Mouse (Mus musculus): ENCODE measurements at regions not wholly inside any gene's neighbourhood (a gene's known extent, or its start where the extent isn't known, plus 50 kb on each side); places are given as distances from the start of the nearest gene placed in this dataset.

- DNase-seq (ENCODE audit: low spot score), result no peak
Observed at GRCm38 (mm10) chr13:106738011-106738410, 198.7 kb downstream of the Ipo11 start.

GRCm38 (mm10) chr13:106734323-106734722, 202.4 kb downstream of the Ipo11 start:
- no peak for DNase-seq (ENCODE audit: low spot score)

GRCm38 (mm10) chr13:106732906-106733305, 203.9 kb downstream of the Ipo11 start:
- DNase-seq (ENCODE audit: low spot score), result no peak

GRCm38 (mm10) chr13:106723315-106723714, 213.4 kb downstream of the Ipo11 start:
- no peak for DNase-seq (ENCODE audit: low spot score)

GRCm38 (mm10) chr13:106721167-106721566, 215.6 kb downstream of the Ipo11 start:
- DNase-seq (ENCODE audit: low spot score), result no peak

GRCm38 (mm10) chr13:106715771-106716170, 221.0 kb downstream of the Ipo11 start:
- peak; percentile 6 for DNase-seq (ENCODE audit: low spot score)

GRCm38 (mm10) chr13:106715234-106715633, 221.5 kb downstream of the Ipo11 start:
- DNase-seq (ENCODE audit: low spot score), result no peak

GRCm38 (mm10) chr13:106710580-106710979, 226.2 kb downstream of the Ipo11 start:
- no peak for DNase-seq (ENCODE audit: low spot score)

- DNase-seq (ENCODE audit: low spot score), result no peak
Observed at GRCm38 (mm10) chr13:106700376-106700775, 236.4 kb downstream of the Ipo11 start.

GRCm38 (mm10) chr13:106699957-106700356, 236.8 kb downstream of the Ipo11 start:
- no peak for DNase-seq (ENCODE audit: low spot score)

GRCm38 (mm10) chr13:106691787-106692571, 244.8 kb downstream of the Ipo11 start:
- no peak for DNase-seq (ENCODE audit: low spot score)

GRCm38 (mm10) chr13:106690125-106690524, 246.6 kb downstream of the Ipo11 start:
- no peak for DNase-seq (ENCODE audit: low spot score)

GRCm38 (mm10) chr13:106689618-106690017, 247.1 kb downstream of the Ipo11 start:
- no peak for DNase-seq (ENCODE audit: low spot score)

- DNase-seq (ENCODE audit: low spot score), result no peak
Observed at GRCm38 (mm10) chr13:106689051-106689450, 247.7 kb downstream of the Ipo11 start.

GRCm38 (mm10) chr13:106669665-106670064, 267.1 kb downstream of the Ipo11 start:
- DNase-seq (ENCODE audit: low spot score), result no peak

GRCm38 (mm10) chr13:106662195-106662594, 274.6 kb downstream of the Ipo11 start:
- no peak for DNase-seq (ENCODE audit: low spot score)

GRCm38 (mm10) chr13:106649363-106649762, 287.4 kb downstream of the Ipo11 start:
- DNase-seq (ENCODE audit: low spot score), result no peak

GRCm38 (mm10) chr13:106643302-106643975, 293.3 kb downstream of the Ipo11 start:
- DNase-seq (ENCODE audit: low spot score), result no peak

GRCm38 (mm10) chr13:106638706-106639385, 297.9 kb downstream of the Ipo11 start:
- no peak for DNase-seq (ENCODE audit: low spot score)

- no peak for DNase-seq (ENCODE audit: low spot score)
Observed at GRCm38 (mm10) chr13:106591729-106592128, 345.0 kb downstream of the Ipo11 start.

GRCm38 (mm10) chr13:106567658-106568359, 368.9 kb downstream of the Ipo11 start:
- no peak for DNase-seq (ENCODE audit: low spot score)

GRCm38 (mm10) chr13:106562588-106562987, 374.2 kb downstream of the Ipo11 start:
- no peak for DNase-seq (ENCODE audit: low spot score)
